Mouse (Mus musculus) bone marrow, adult 2 months (tissue): ENCODE measurements around the gene Mosmo.

Experiments used
- CTCF ChIP-seq: fragments of 200-500 bp; IDR thresholded peaks from 2 replicates; pipeline ENCODE4 v1.5.1; 2011; ENCODE audit warnings: low read length, control low read depth; ENCODE audit not compliant: control insufficient read depth, insufficient read depth
- POLR2A ChIP-seq: fragments of 200-500 bp; IDR thresholded peaks from 2 replicates; pipeline ENCODE4 v1.6.1; 2011; ENCODE audit warnings: low read depth, mild to moderate bottlenecking, control low read depth, low read length, borderline replicate concordance; ENCODE audit not compliant: control insufficient read depth

GRCm38 (mm10) chr7:120717261-120717660 is 39.8 kb downstream of the Mosmo start:
- TF ChIP-seq CTCF (no peak), POLR2A (no peak)
